Mouse (Mus musculus) activated CD4-positive, CD25-positive, alpha-beta regulatory T cell, adult 4 months (primary cell): ENCODE results near the gene Rpl35a. TPM values are rescaled to one million over a fixed set of nuclear protein-coding genes. Genes with fewer than 3 reads are reported as not detected.
A peak's percentile ranks its signal among the peaks of the same experiment; 100 is the strongest.
"Not testable (repeated sequence)": the region's sequence is repeated elsewhere in the genome, so short reads cannot be mapped to it uniquely, and the experiment has no call there.

Experiments used
- ATAC-seq: one replicate; pipeline ENCODE4 v1.8.0; 2017
- polyA plus RNA-seq, 2 experiments: library from polyadenylated mRNA; unstranded; fragments of 100-300 nt; shearing (Covaris generic); gene quantifications; one replicate each; pipeline ENCODE4 v1.2.1; 2017

Gene Rpl35a
- polyA plus RNA-seq, 2 experiments from 2014 or later = 1,435 to 1,661 TPM

GRCm38 (mm10) chr16:33056786-33057185 lies 533 bp downstream of the Rpl35a start:
- ATAC-seq = peak; percentile 0

- ATAC-seq = no peak
Measured at GRCm38 (mm10) chr16:33058033-33058432, 1.8 kb downstream of the Rpl35a start.

- not testable (repeated sequence) for ATAC-seq
Measured at GRCm38 (mm10) chr16:33058656-33059055, 2.4 kb downstream of the Rpl35a start.

GRCm38 (mm10) chr16:33059471-33059870 lies 3.2 kb downstream of the Rpl35a start:
- ATAC-seq = no peak

- ATAC-seq = no peak
Measured at GRCm38 (mm10) chr16:33060926-33061325, 4.7 kb downstream of the Rpl35a start.

- no peak for ATAC-seq
Measured at GRCm38 (mm10) chr16:33061400-33061799, 5.1 kb downstream of the Rpl35a start.

GRCm38 (mm10) chr16:33062024-33062681 lies 5.9 kb downstream of the Rpl35a start, which contains the start of gene Lmln:
Gene Lmln (plus strand): TSS chr16:33062521.
- peak; percentile 76 for ATAC-seq

- peak; percentile 14 for ATAC-seq
Measured at GRCm38 (mm10) chr16:33062682-33063131, 6.5 kb downstream of the Rpl35a start.

- ATAC-seq = no peak
Measured at GRCm38 (mm10) chr16:33063267-33063666, 7.0 kb downstream of the Rpl35a start.

GRCm38 (mm10) chr16:33064636-33065035 lies 8.4 kb downstream of the Rpl35a start:
- no peak for ATAC-seq

GRCm38 (mm10) chr16:33070928-33071327 lies 14.7 kb downstream of the Rpl35a start:
- ATAC-seq = no peak

GRCm38 (mm10) chr16:33072871-33073557 lies 16.8 kb downstream of the Rpl35a start:
- ATAC-seq = peak; percentile 89

GRCm38 (mm10) chr16:33074967-33075366 lies 18.7 kb downstream of the Rpl35a start:
- ATAC-seq = peak; percentile 46

GRCm38 (mm10) chr16:33076078-33076477 lies 19.8 kb downstream of the Rpl35a start:
- ATAC-seq = no peak

- ATAC-seq = no peak
Measured at GRCm38 (mm10) chr16:33077069-33077627, 20.9 kb downstream of the Rpl35a start.

- no peak for ATAC-seq
Measured at GRCm38 (mm10) chr16:33080063-33080462, 23.8 kb downstream of the Rpl35a start.

GRCm38 (mm10) chr16:33082951-33083350 lies 26.7 kb downstream of the Rpl35a start:
- ATAC-seq = no peak

- ATAC-seq = no peak
Measured at GRCm38 (mm10) chr16:33083996-33084395, 27.7 kb downstream of the Rpl35a start.

GRCm38 (mm10) chr16:33085666-33086065 lies 29.4 kb downstream of the Rpl35a start:
- ATAC-seq = no peak
